Mouse (Mus musculus) spleen, adult 2 months (tissue): Measurements from ENCODE around the gene Ptprh.

Source experiments
- CTCF ChIP-seq: fragments of 200-500 bp; IDR thresholded peaks from 2 replicates; pipeline ENCODE4 v1.5.1; 2011; ENCODE audit warnings: mild to moderate bottlenecking, inconsistent platforms; ENCODE audit not compliant: insufficient read depth, insufficient read length, insufficient replicate concordance; ENCODE audit errors: extremely low read depth
- POLR2A ChIP-seq: fragments of 200-500 bp; IDR thresholded peaks from 2 replicates; pipeline ENCODE4 v1.6.1; 2011; ENCODE audit warnings: low read depth, low read length, inconsistent platforms

DNA sequence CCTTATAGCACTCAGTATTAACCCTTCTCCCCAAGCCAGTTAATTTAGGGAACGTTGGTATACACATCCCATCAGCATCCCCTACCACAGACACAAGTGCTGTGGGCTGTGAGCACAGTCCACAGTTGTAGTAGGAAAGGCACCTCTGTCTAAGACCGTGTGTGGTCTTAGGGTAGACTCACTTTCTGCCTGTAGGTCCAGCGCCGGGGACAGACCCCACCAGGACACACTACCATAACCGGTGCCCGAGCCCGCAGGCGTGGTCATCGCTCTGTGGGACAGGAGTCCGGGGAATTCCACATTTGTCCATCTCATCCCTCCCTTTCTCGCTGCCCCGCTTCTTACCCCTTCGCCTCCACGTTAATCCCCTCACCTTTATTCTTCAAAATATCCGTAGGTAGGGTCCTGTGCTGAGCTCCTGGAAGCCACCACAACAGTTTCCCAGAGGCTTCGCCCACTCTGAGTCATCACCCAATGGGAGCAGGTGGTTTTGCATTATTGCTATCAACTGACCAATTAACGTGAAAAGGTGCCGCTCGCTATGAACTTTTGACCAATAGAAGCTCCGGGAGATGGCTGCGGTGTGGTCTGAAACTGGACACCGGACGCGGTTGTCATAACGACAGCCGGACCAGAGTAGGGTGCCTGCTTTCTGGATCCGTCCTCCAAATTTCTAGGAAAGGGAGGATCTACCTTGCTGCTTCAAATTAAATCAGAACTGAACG, 71.7 kb downstream of the Ptprh start, which contains the start of gene Dnaaf3:
- TF ChIP-seq CTCF, result no peak
- TF ChIP-seq POLR2A, result no peak
